Mouse (Mus musculus): ENCODE results near the gene Arpp21.
"Not testable (repeated sequence)": the region's sequence is repeated elsewhere in the genome, so short reads cannot be mapped to it uniquely, and the experiment has no call there.

The Arpp21 gene

DNA sequence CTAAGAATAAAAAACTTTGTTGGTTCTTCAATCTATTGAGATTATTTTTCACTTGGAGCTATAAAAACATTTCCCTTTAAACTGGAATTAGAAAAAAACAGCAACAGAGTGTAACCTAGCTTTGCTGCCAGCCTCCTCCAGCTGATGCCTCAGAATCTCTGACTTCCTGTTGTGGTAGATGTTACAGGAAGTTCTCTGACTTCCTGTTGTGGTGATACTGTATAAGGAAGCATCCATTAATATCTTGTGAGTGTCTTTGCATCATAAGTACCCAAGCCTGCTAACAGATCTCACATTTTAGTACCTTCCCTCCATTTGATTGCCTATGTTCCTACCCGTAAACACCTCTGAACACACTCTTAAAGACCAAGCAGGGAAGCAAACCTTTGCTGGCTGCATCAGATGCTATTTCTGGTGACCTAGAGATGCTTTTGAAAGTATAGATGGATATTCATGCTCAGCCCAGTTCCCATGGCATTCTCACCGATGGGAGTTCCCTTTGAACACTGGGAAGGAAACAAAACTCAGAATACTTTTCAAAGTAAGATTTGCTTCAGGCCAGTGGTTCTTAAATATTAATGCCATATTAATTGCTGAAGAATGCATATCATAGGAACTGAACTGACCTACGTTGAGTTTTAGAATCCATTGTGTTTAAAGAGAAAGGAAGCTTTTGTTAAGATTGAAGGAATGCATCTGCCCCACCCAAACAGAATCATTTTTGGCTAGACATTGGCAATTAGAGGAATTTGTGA, 134.7 kb downstream of the Arpp21 start:
- DNase-seq, result no peak

- no peak for DNase-seq
These were observed 137.5 kb downstream of the Arpp21 start for GRCm38 (mm10) chr9:112098267-112098666.

- DNase-seq, result no peak
These were observed 140.0 kb downstream of the Arpp21 start for GRCm38 (mm10) chr9:112095708-112096107.

- no peak for DNase-seq
These were observed 140.5 kb downstream of the Arpp21 start for GRCm38 (mm10) chr9:112095198-112095597.

DNA sequence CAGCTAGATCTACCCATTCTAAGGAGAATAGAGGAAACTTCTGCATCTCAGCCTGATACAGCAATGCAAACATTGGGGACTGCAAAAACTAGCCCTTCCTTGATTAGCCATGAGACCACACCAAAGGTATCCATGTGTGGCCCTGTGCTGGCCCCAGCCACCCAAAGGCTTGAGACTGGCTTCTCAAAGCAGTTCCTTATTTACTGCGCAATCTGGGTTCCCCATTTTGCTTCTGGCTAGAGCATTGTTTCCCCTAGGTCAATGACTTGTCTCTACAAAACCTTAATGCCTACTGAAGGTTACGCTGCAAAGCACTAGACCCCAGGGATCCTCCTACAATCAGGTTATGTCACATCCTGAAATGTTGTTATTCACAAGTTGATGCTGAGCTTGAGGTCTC, 156.8 kb downstream of the Arpp21 start:
- DNase-seq, result no peak

DNA sequence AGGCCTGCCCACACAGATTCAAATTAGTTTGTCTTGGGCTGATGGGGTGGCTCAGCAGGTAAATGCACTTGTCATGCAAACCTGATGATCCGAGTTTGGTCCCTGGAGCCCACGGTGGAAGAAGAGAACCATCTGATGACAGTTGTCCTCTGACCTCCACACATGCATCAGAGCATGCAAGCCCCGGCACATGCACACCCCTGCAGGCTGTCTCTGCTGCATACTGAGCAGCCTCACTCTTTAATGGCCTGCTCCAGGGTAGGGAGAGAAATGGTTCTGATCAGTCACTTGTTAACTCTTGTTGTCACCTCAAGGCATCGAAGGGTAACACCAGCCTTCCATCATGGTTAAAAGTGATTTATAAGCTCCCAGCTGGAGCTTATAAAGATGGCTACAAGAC, 157.3 kb downstream of the Arpp21 start:
- no peak for DNase-seq

- DNase-seq, result no peak
These were observed 160.5 kb downstream of the Arpp21 start for GRCm38 (mm10) chr9:112075273-112075672.

DNA sequence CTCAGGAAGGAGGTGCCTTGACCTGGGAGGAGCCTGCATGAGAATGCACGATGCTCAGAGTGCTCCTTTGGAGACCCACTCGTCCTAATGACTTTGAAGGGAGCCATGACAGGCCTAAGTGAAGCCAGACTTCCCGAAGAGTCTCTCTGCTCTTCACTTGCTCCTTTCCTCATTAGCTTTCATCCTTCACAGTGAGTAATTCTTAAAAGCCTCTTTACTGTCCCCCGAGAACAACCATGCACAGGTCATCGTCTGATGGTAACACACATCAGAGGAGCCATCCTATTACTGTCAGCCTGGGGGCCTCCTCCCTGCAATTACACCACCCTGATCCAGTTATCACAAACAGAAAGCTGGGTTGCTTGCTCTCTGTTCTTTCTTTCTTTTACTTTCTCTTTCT, 160.9 kb downstream of the Arpp21 start:
- DNase-seq, result no peak

DNA sequence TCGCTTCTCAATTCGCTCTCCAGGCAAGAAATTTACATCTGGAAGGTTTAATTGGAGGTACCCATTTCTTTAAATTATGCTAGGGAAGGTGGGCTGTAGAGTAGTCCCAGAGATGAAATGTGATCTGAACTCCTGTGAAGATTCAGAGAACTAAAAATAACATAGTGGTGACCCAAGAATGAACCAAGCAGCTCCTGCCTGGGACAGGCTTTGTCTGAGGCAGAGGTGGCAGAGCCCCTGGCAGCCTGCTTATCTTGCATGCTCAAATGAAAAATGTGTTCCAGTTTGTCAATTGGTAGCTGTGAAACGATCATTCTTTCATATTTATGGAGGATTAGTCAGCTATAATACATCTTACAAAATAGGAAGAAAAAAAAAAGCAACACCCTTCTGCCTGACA, 164.4 kb downstream of the Arpp21 start:
- DNase-seq, result no peak

DNA sequence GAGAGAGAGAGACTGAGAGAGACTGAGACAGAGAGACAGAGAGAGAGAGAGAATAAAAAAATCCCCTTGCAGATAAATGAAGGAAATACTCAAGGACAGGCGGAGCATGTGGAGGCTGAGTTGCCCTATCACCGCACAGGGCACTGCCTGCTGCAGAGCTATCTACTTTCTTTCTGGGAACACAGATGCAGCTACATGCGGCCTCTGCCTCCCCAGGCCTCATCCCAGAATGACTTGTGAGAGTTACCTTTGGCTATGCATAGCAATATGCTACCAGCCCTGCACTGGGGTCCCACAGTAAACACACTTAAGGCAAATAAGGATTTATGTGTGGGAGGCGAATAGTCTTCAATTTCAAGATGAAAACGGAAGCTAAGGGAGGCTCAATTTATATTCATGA, 164.8 kb downstream of the Arpp21 start:
- DNase-seq, result no peak

- no peak for DNase-seq
These were observed 167.5 kb downstream of the Arpp21 start for GRCm38 (mm10) chr9:112068250-112068649.

DNA sequence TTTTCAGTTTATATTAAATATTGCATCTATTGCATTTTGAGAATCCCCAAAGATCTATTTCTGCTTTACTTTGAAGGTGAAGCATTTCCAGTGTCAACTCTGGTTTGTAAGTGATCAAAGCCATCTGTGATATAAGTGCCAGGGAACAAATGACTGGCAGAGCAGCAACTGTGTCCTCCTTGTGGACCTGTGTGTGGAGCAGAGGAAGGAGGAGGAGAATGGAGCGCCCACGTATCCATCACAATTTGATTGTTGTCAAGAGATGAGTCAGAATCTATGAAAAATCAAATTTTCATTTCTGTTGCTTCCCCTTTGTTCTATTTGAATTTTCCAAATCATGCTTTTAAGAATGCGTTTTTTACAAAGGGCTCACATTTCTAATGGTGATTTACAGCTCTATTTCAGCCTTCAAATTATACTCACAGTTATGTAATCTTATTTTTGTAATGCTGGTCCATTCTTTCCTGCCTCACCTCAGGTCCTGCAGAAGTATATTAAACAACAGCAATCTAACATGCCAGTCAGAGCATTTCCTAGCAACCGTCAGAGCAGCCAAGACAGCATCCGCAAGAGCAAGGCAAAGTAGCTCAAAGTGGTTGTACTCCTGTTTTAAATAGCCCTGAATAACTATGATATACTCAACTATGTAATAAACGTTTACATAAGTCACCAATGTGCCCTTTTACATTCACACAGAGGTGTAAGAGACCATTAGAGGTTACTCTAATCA, 174.9 kb downstream of the Arpp21 start:
- DNase-seq, result no peak

GRCm38 (mm10) chr9:112054807-112055381, 180.8 kb downstream of the Arpp21 start:
- DNase-seq, result no peak

GRCm38 (mm10) chr9:112047903-112048467, 187.8 kb downstream of the Arpp21 start:
- no peak for DNase-seq

- no peak for DNase-seq
These were observed 195.2 kb downstream of the Arpp21 start for GRCm38 (mm10) chr9:112040566-112040965.

DNA sequence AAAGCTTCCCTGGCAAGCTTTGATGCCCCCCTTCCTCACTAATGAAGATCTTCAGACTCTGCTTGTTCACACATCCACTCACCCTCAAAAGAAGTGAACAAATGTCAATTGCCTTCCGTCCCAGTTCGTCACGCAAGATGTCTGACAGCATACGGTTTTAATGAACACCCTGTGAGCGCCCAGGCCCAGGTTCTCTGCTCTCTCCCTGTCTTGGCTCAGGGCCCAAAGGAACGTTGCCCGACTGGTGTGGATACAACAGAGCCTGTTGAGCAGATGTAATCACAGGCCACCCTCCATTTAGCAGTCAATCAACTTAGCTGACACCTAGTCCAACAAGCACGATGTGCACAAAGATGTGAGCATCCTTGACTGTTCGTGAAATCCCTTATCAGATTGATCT, 198.0 kb downstream of the Arpp21 start:
- no peak for DNase-seq

DNA sequence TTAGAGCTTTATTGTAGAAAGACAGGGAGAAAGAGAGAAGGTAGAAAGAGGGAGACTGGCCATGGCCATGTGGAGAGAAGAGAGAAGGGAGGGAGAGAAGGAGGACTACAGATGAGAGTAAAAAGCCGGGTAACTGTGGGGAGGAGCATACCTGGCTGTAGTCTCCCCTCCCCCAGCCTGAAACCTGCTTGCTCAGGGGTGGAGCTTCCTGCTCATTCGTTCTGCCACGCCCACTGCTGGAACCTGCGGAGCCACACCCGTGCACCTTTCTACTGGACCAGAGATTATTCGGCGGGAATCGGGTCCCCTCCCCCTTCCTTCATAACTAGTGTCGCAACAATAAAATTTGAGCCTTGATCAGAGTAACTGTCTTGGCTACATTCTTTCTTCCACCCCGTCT, 201.9 kb downstream of the Arpp21 start:
- DNase-seq, result not testable (repeated sequence)

- no peak for DNase-seq
These were observed 203.6 kb downstream of the Arpp21 start for GRCm38 (mm10) chr9:112032169-112032568.

GRCm38 (mm10) chr9:112023562-112024015, 212.1 kb downstream of the Arpp21 start:
- DNase-seq, result no peak

GRCm38 (mm10) chr9:112023111-112023510, 212.6 kb downstream of the Arpp21 start:
- DNase-seq, result no peak

All from kidney, adult 18-20 months (tissue).